Mouse (Mus musculus) thymus, postnatal 4 days (tissue): Measurements from ENCODE around the gene Hnrnpd.

ENCODE experiments used
- DNase-seq: peaks from one replicate; pipeline ENCODE4 v3.0.0; 2021

Gene Hnrnpd

GRCm38 (mm10) chr5:99978699-99979442, at the start of gene Hnrnpd, which contains the start of gene 4930524J08Rik:
Hnrnpd (minus strand) TSS chr5:99978938.
4930524J08Rik (plus strand) TSS chr5:99979061.
- DNase-seq = peak; percentile 92

GRCm38 (mm10) chr5:100024868-100025267, 46.1 kb upstream of the Hnrnpd start:
- DNase-seq = no peak

GRCm38 (mm10) chr5:100024403-100024802, 45.7 kb upstream of the Hnrnpd start:
- DNase-seq = no peak

- DNase-seq = no peak
Observed at GRCm38 (mm10) chr5:100020089-100020488, 41.4 kb upstream of the Hnrnpd start.

- no peak for DNase-seq
Observed at GRCm38 (mm10) chr5:100012599-100012998, 33.9 kb upstream of the Hnrnpd start.

GRCm38 (mm10) chr5:100008485-100008884, 29.7 kb upstream of the Hnrnpd start:
- peak; percentile 38 for DNase-seq

GRCm38 (mm10) chr5:100007040-100007375, 28.3 kb upstream of the Hnrnpd start:
- no peak for DNase-seq

- no peak for DNase-seq
Observed at GRCm38 (mm10) chr5:100006324-100007039, 27.7 kb upstream of the Hnrnpd start.

- no peak for DNase-seq
Observed at GRCm38 (mm10) chr5:100005896-100006295, 27.2 kb upstream of the Hnrnpd start.

- DNase-seq = no peak
Observed at GRCm38 (mm10) chr5:100005431-100005830, 26.7 kb upstream of the Hnrnpd start.

- DNase-seq = no peak
Observed at GRCm38 (mm10) chr5:100003895-100004294, 25.2 kb upstream of the Hnrnpd start.

GRCm38 (mm10) chr5:100000500-100000899, 21.8 kb upstream of the Hnrnpd start:
- no peak for DNase-seq

- no peak for DNase-seq
Observed at GRCm38 (mm10) chr5:100000048-100000447, 21.3 kb upstream of the Hnrnpd start.

GRCm38 (mm10) chr5:99994680-99995079, 15.9 kb upstream of the Hnrnpd start:
- no peak for DNase-seq

- no peak for DNase-seq
Observed at GRCm38 (mm10) chr5:99994166-99994565, 15.4 kb upstream of the Hnrnpd start.

GRCm38 (mm10) chr5:99983452-99984061, 4.8 kb upstream of the Hnrnpd start:
- DNase-seq = no peak

- DNase-seq = peak; percentile 84
Observed at GRCm38 (mm10) chr5:99977516-99978301, 1.0 kb downstream of the Hnrnpd start.

GRCm38 (mm10) chr5:99976334-99976955, 2.3 kb downstream of the Hnrnpd start:
- peak; percentile 25 for DNase-seq

GRCm38 (mm10) chr5:99975776-99976175, 3.0 kb downstream of the Hnrnpd start:
- DNase-seq = no peak

- no peak for DNase-seq
Observed at GRCm38 (mm10) chr5:99975061-99975460, 3.7 kb downstream of the Hnrnpd start.

- DNase-seq = peak; percentile 18
Observed at GRCm38 (mm10) chr5:99973941-99974340, 4.8 kb downstream of the Hnrnpd start.

- DNase-seq = no peak
Observed at GRCm38 (mm10) chr5:99959960-99960359, 18.8 kb downstream of the Hnrnpd start.
